Mouse (Mus musculus) lung, postnatal 14 days (tissue): Measurements from ENCODE around the gene Tbc1d2b.

ENCODE experiments used
- DNase-seq: peaks from one replicate; pipeline ENCODE4 v3.0.0; 2021

Gene Tbc1d2b

GRCm38 (mm10) chr9:90165590-90165989 lies 105.0 kb downstream of the Tbc1d2b start:
- no peak for DNase-seq

- DNase-seq: no peak
These were observed 105.7 kb downstream of the Tbc1d2b start for GRCm38 (mm10) chr9:90164670-90165453.

- peak; percentile 53 for DNase-seq
These were observed 106.9 kb downstream of the Tbc1d2b start for GRCm38 (mm10) chr9:90163749-90164095.

DNA sequence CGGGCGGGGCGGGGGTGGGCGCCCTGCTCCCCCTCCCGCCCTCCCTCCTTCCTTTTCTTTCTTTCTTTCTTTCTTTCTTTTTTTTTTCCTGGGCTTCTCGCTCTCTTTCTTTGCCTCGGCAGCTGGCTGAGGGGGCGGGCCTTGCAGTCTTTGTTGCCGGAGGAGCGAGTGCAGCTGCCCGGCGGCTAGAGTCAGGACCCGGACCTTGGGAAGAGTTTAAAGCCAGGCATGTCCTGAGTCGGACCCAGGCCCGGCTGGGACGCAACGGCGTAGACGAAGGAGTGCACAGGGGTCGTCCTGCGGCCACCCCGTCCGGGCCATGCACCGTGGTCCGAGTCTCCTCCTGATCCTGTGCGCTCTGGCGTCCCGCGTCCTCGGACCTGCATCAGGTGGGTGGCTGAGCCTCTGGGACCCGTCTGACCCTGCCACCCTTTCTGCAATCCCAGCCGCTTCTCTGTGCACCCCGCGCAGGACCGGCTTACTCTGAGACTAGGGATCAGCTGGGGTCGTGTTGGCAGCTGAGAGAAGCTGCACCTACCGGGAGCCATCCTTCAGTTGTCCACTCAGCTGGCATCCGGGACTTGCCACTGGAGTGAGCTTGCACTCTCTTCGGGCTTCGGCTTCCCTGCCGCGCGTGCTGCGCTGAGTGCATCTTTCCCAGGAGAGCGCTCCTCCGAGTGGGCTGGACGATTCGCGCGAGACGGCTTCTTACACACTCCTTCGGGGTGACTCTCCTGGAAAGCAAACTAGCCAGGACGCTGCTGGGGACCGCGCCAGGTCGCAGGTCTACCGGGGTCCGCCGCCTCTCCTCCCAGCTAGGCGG lies 107.5 kb downstream of the Tbc1d2b start, which contains the start of gene Adamts7:
Adamts7 (plus strand) TSS at position 144 of the 823 bp plus-strand sequence.
- peak; percentile 48 for DNase-seq

DNA sequence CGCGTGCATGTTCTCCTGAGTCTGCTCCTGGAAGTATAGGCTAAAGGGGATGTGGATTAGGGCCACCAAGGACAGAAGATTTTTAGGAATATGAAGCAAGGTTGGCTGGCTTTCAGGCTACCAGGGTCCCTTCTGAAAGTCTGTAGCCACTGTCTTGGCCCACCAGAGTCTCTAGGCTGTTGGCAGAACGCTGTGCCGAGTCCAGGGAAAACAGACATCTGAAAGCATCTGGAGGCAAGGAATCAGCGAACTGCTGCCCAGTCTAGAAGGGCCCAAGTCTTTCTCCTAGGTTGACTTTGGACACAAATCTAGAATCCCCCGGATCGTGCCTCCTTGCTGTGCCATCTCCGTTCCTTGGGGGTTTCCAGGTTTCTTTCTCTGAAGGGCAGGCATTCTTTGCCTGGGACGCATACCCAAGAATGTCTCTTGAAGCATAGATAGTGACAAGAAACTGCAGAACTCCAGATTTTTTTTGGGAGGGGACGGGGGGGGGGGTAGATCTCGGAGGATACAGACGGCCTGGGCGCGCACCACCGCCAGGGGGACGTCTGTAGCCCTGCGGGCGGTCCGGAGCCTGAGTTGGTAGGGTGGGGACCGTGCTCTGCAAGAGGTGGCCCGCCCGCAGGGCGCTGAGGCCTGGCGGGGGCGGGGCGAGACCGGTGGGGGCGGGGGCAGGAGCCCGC lies 108.2 kb downstream of the Tbc1d2b start:
- peak; percentile 72 for DNase-seq
